Mouse (Mus musculus) CH12.LX (cell line): Measurements from ENCODE around the gene Nos1. TPM values are rescaled to one million over a fixed set of nuclear protein-coding genes. Genes with fewer than 3 reads are reported as not detected.
A peak's percentile ranks its signal among the peaks of the same experiment; 100 is the strongest.

Source experiments
- DNase-seq: peaks from one replicate; pipeline ENCODE4 v3.0.0-alpha.2; 2013; ENCODE audit errors: extremely low read depth
- H3K27ac ChIP-seq: 2 replicates; pipeline ENCODE4 v1.5.1; 2012; ENCODE audit warnings: low read depth, mild to moderate bottlenecking, control low read depth, moderate library complexity; ENCODE audit not compliant: insufficient read depth
- H3K27me3 ChIP-seq: replicated peaks from 2 replicates; pipeline ENCODE3; 2012; ENCODE audit warnings: inconsistent platforms
- H3K36me3 ChIP-seq, 2 experiments: replicated peaks in 1 of 2; 2 replicates each; pipeline versions ENCODE3 to v1.6.1; 2012; ENCODE audit warnings: inconsistent platforms in 1 of 2, low read length in 1 of 2, mild to moderate bottlenecking in 1 of 2, mixed read lengths in 1 of 2, moderate library complexity in 1 of 2; ENCODE audit not compliant: control insufficient read depth in 1 of 2, insufficient read depth in 1 of 2
- H3K4me1 ChIP-seq, 2 experiments: 2 replicates each; pipeline ENCODE4 v1.6.1; 2012; ENCODE audit warnings: inconsistent platforms in 1 of 2, moderate library complexity in 1 of 2; ENCODE audit not compliant: insufficient read depth in 2 of 2, control insufficient read depth in 1 of 2
- H3K4me2 ChIP-seq: 2 replicates; pipeline ENCODE4 v1.6.1; 2012; ENCODE audit warnings: low read depth, mild to moderate bottlenecking, control low read depth; ENCODE audit not compliant: poor library complexity, insufficient read depth, severe bottlenecking
- H3K4me3 ChIP-seq, 3 experiments: fragments of 150-350 bp in 1 of 3; sonication (generic) in 1 of 3; replicated peaks in 1 of 3; 2 replicates each; pipeline versions ENCODE3 to v1.5.1; 2011 to 2012; ENCODE audit warnings: low read depth in 2 of 3, low read length in 2 of 3, mild to moderate bottlenecking in 2 of 3, moderate library complexity in 2 of 3, control low read depth in 1 of 3, improper control_type of control experiment in 1 of 3, inconsistent platforms in 1 of 3, mixed read lengths in 1 of 3; ENCODE audit not compliant: poor library complexity in 1 of 3
- H3K79me2 ChIP-seq: replicated peaks from 2 replicates; pipeline ENCODE4 v1.6.1; 2012; ENCODE audit warnings: mild to moderate bottlenecking, moderate library complexity; ENCODE audit not compliant: control insufficient read depth, poor library complexity, insufficient read depth, severe bottlenecking; ENCODE audit errors: extremely low read depth
- H3K9ac ChIP-seq: 2 replicates; pipeline ENCODE4 v1.6.1; 2012; ENCODE audit warnings: low read depth, mild to moderate bottlenecking, control low read depth, moderate library complexity; ENCODE audit not compliant: insufficient read depth
- H3K9me3 ChIP-seq: replicated peaks from 2 replicates; pipeline ENCODE3; 2012; ENCODE audit warnings: low read length, inconsistent platforms, mixed read lengths
- BHLHE40 ChIP-seq: IDR thresholded peaks from 2 replicates; pipeline ENCODE4 v1.6.1; 2011; ENCODE audit warnings: mild to moderate bottlenecking, low read depth, low read length, improper control_type of control experiment
- CHD2 ChIP-seq: IDR thresholded peaks from 2 replicates; pipeline ENCODE4 v1.6.1; 2011; ENCODE audit warnings: low read length, improper control_type of control experiment
- CTCF ChIP-seq, 2 experiments: IDR thresholded peaks in 1 of 2; conservative IDR thresholded peaks in 1 of 2; 2 replicates each; pipeline ENCODE4 v1.5.1; 2011 to 2012; ENCODE audit warnings: low read depth in 2 of 2, low read length in 2 of 2, improper control_type of control experiment in 1 of 2, inconsistent platforms in 1 of 2, mild to moderate bottlenecking in 1 of 2, moderate library complexity in 1 of 2
- E2F4 ChIP-seq: IDR thresholded peaks from 2 replicates; pipeline ENCODE4 v1.6.1; 2011; ENCODE audit warnings: low read depth, low read length, improper control_type of control experiment; ENCODE audit not compliant: insufficient replicate concordance
- EP300 ChIP-seq: IDR thresholded peaks from 2 replicates; pipeline ENCODE4 v1.6.1; 2011; ENCODE audit warnings: low read length, improper control_type of control experiment
- ETS1 ChIP-seq: conservative IDR thresholded peaks from 2 replicates; pipeline ENCODE4 v1.6.1; 2012; ENCODE audit warnings: low read depth, mild to moderate bottlenecking, inconsistent platforms, low read length, improper control_type of control experiment, moderate library complexity
- IRF4 ChIP-seq: IDR thresholded peaks from 2 replicates; pipeline ENCODE4 v1.6.1; 2014; ENCODE audit warnings: low read depth, mild to moderate bottlenecking, inconsistent platforms, low read length, improper control_type of control experiment
- JUN ChIP-seq: IDR thresholded peaks from 2 replicates; pipeline ENCODE4 v1.6.1; 2011; ENCODE audit warnings: low read depth, mild to moderate bottlenecking, low read length, improper control_type of control experiment, moderate library complexity; ENCODE audit not compliant: insufficient read depth
- JUND ChIP-seq: conservative IDR thresholded peaks from 2 replicates; pipeline ENCODE4 v1.6.1; 2011; ENCODE audit warnings: low read depth, low read length, improper control_type of control experiment
- MAFK ChIP-seq: IDR thresholded peaks from 2 replicates; pipeline ENCODE4 v1.6.1; 2011; ENCODE audit warnings: low read length, improper control_type of control experiment; ENCODE audit not compliant: insufficient replicate concordance
- MAX ChIP-seq: IDR thresholded peaks from 2 replicates; pipeline ENCODE4 v1.6.1; 2011; ENCODE audit warnings: low read length, improper control_type of control experiment
- MAZ ChIP-seq: IDR thresholded peaks from 2 replicates; pipeline ENCODE4 v1.6.1; 2012; ENCODE audit warnings: low read depth, mild to moderate bottlenecking, inconsistent platforms, low read length, improper control_type of control experiment, moderate library complexity
- MEF2A ChIP-seq: IDR thresholded peaks from 2 replicates; pipeline ENCODE4 v1.6.1; 2014; ENCODE audit warnings: low read depth, mild to moderate bottlenecking, inconsistent platforms, low read length, improper control_type of control experiment, borderline replicate concordance
- MYC ChIP-seq: IDR thresholded peaks from 2 replicates; pipeline ENCODE4 v1.6.1; 2011; ENCODE audit warnings: low read depth, mild to moderate bottlenecking, improper control_type of control experiment, low read length
- PAX5 ChIP-seq: IDR thresholded peaks from 2 replicates; pipeline ENCODE4 v1.6.1; 2012; ENCODE audit warnings: low read length, inconsistent platforms, mixed read lengths
- POLR2A ChIP-seq: IDR thresholded peaks from 2 replicates; pipeline ENCODE4 v1.6.1; 2011; ENCODE audit warnings: low read depth, mild to moderate bottlenecking, improper control_type of control experiment, low read length
- SMC3 ChIP-seq: IDR thresholded peaks from 2 replicates; pipeline ENCODE4 v1.6.1; 2011; ENCODE audit warnings: low read depth, low read length, improper control_type of control experiment
- TCF12 ChIP-seq: IDR thresholded peaks from 2 replicates; pipeline ENCODE4 v1.6.1; 2014; ENCODE audit warnings: low read depth, mild to moderate bottlenecking, inconsistent platforms, low read length, improper control_type of control experiment
- USF1 ChIP-seq: IDR thresholded peaks from 2 replicates; pipeline ENCODE4 v1.6.1; 2014; ENCODE audit warnings: low read depth, mild to moderate bottlenecking, inconsistent platforms, low read length, improper control_type of control experiment
- USF2 ChIP-seq: conservative IDR thresholded peaks from 2 replicates; pipeline ENCODE4 v1.6.1; 2011; ENCODE audit warnings: low read depth, low read length, improper control_type of control experiment
- ZKSCAN1 ChIP-seq: IDR thresholded peaks from 2 replicates; pipeline ENCODE4 v1.6.1; 2012; ENCODE audit warnings: low read depth, inconsistent platforms, low read length, improper control_type of control experiment, borderline replicate concordance
- ZNF384 ChIP-seq: IDR thresholded peaks from 2 replicates; pipeline ENCODE4 v1.6.1; 2012; ENCODE audit warnings: low read depth, low read length, improper control_type of control experiment, inconsistent platforms
- dilution Hi-C: fragments of 300-500 bp; cut with MboI; formaldehyde crosslinking; loops from 2 replicates; pipeline ENCODE4 v1.14.3; 2020; ENCODE audit warnings: low sequenced_read_pairs; ENCODE audit not compliant: extremely low pct_unique_long_range_greater_than_20kb, extremely low pct_ligation_motif_present
- in situ Hi-C: fragments of 300-500 bp; cut with MboI; formaldehyde crosslinking; loops from 3 replicates; pipeline ENCODE4 v1.14.3; 2019; ENCODE audit warnings: low sequenced_read_pairs, low pct_ligation_motif_present, low pct_unique_long_range_greater_than_20kb, mixed read lengths
- polyA plus RNA-seq: library from polyadenylated mRNA; unstranded; fragments of >175 nt; gene quantifications from 2 replicates; pipeline ENCODE4 v1.2.1, GENCODE M21; 2012; ENCODE audit warnings: low read depth; ENCODE audit not compliant: insufficient read length
- total RNA-seq, 2 experiments: library from RNA; depleted of rRNA; stranded (reverse); fragments of 300-350 nt in 1 of 2; fragments of >200 nt in 1 of 2; gene quantifications; 2 replicates each; pipeline ENCODE4 v1.2.3; 2012 to 2014

Gene Nos1
- total and polyA plus RNA-seq, 3 experiments, result 2.4 to 17.0 (median 5.6) TPM

- peaks cover 8% of the 10 kb centered on the region for H3K9me3 ChIP-seq
- H3K36me3 ChIP-seq, result peaks cover 0 to 11% of the 10 kb centered on the region in 2 experiments
- H3K4me1 ChIP-seq, result peaks cover 22 to 73% of the 10 kb centered on the region in 2 experiments
- dilution Hi-C loops, result no loop called here
- TF ChIP-seq BHLHE40 (peak; percentile 96), TCF12 (peak; percentile 65), MAFK (no peak), CHD2 (peak; percentile 61; the same call in 1 of the 2 replicates), ZKSCAN1 (no peak), MAX (peak; percentile 76), ETS1 (peak; percentile 91), EP300 (peak; percentile 74), JUN (peak; percentile 66), MEF2A (peak; percentile 99), PAX5 (no peak), ZNF384 (no peak), MAZ (peak; percentile 41; the same call in 1 of the 2 replicates), JUND (peak; percentile 35; the same call in 1 of the 2 replicates), USF2 (no peak), MYC (peak; percentile 57; the same call in 1 of the 2 replicates), IRF4 (peak; percentile 77), USF1 (no peak), POLR2A (no peak)
- no peak overlapping the region for H3K27ac ChIP-seq
- H3K9ac ChIP-seq, result no peak overlapping the region
- in situ Hi-C loops, result no loop called here
- DNase-seq, result peak; percentile 79
- no peaks in the 10 kb centered on the region for H3K79me2 ChIP-seq
- no peak overlapping the region for H3K4me2 ChIP-seq
- H3K4me3 ChIP-seq, result no peak overlapping the region
- H3K27me3 ChIP-seq, result no peaks in the 10 kb centered on the region
Measured at GRCm38 (mm10) chr5:117916349-117916748, 135.5 kb downstream of the Nos1 start.

- H3K79me2 ChIP-seq, result no peaks in the 10 kb centered on the region
- H3K9me3 ChIP-seq, result peaks cover 8% of the 10 kb centered on the region
- no peak overlapping the region for H3K4me2 ChIP-seq
- no peak for DNase-seq
- H3K27me3 ChIP-seq, result no peaks in the 10 kb centered on the region
- H3K27ac ChIP-seq, result no peak overlapping the region
- dilution Hi-C loops (no loop called here), in situ Hi-C loops (no loop called here)
- H3K36me3 ChIP-seq, result peaks cover 0 to 11% of the 10 kb centered on the region in 2 experiments
- H3K4me1 ChIP-seq, result peaks cover 19 to 70% of the 10 kb centered on the region in 2 experiments
- no peak overlapping the region for H3K9ac ChIP-seq
- no peak overlapping the region for H3K4me3 ChIP-seq
- TF ChIP-seq TCF12 (no peak), E2F4 (no peak), SMC3 (peak; percentile 40), MYC (no peak), CTCF (conservative IDR thresholded peaks at IDR 0.05 in 1 of 2, IDR thresholded peaks at IDR 0.05 in 1 of 2; ENCODE audit: low read depth in 2 of 2, low read length in 2 of 2) (peak; percentile 55 to 65)
Measured at GRCm38 (mm10) chr5:117916906-117917305, 136.1 kb downstream of the Nos1 start.
